Mouse (Mus musculus) liver, embryonic 12.5 days (tissue): ENCODE measurements around the gene Ubap1l. TPM values are rescaled to one million over a fixed set of nuclear protein-coding genes. Genes with fewer than 3 reads are reported as not detected.

Experiments used
- ATAC-seq: fragments of 200-750 bp; cut with Nextera tagmentation; 2 replicates; pipeline ENCODE4 v1.8.0; 2017; ENCODE audit warnings: moderate number of reproducible peaks, mild to moderate bottlenecking, moderate library complexity
- H3K27ac ChIP-seq: fragments of 300-500 bp; sonication (generic); 2 replicates; pipeline ENCODE4 v1.5.1; 2016; ENCODE audit warnings: mild to moderate bottlenecking
- H3K27me3 ChIP-seq: fragments of 300-500 bp; sonication (generic); replicated peaks from 2 replicates; pipeline ENCODE4 v1.6.1; 2016; ENCODE audit warnings: mild to moderate bottlenecking, moderate library complexity
- H3K36me3 ChIP-seq: fragments of 300-500 bp; sonication (generic); 2 replicates; pipeline ENCODE4 v1.6.1; 2016; ENCODE audit warnings: mild to moderate bottlenecking, moderate library complexity
- H3K4me1 ChIP-seq: fragments of 300-500 bp; sonication (generic); 2 replicates; pipeline ENCODE4 v1.6.1; 2016
- H3K4me2 ChIP-seq: fragments of 300-500 bp; sonication (generic); 2 replicates; pipeline ENCODE4 v1.6.1; 2016; ENCODE audit warnings: mild to moderate bottlenecking, moderate library complexity
- H3K4me3 ChIP-seq: fragments of 300-500 bp; sonication (generic); 2 replicates; pipeline ENCODE4 v1.5.1; 2016; ENCODE audit warnings: mild to moderate bottlenecking, moderate library complexity
- H3K9ac ChIP-seq: fragments of 300-500 bp; sonication (generic); 2 replicates; pipeline ENCODE4 v1.6.1; 2016; ENCODE audit warnings: mild to moderate bottlenecking, moderate library complexity
- H3K9me3 ChIP-seq: fragments of 300-500 bp; sonication (generic); replicated peaks from 2 replicates; pipeline ENCODE4 v1.6.1; 2016; ENCODE audit warnings: mild to moderate bottlenecking, moderate library complexity
- WGBS: fragments of 180-500 bp; shearing (Covaris S2); methylation state at CpG from one replicate; pipeline ENCODE4 v1.1.7; 2016; ENCODE audit not compliant: insufficient replicate concordance; 5-methylcytosine and 5-hydroxymethylcytosine counted together
- polyA plus RNA-seq: library from polyadenylated mRNA; unstranded; fragments of >200 nt; fragmentation: Nextera tagmentation; extraction: Ambion mirVana; gene quantifications from 2 replicates; pipeline ENCODE4 v1.2.1, GENCODE M21; 2016

The Ubap1l gene
- polyA plus RNA-seq, 1 experiment from 2014 or later = not detected

GRCm38 (mm10) chr9:65346476-65347111, 14.2 kb upstream of the Ubap1l start:
- peaks cover 6% of the 10 kb centered on the region for H3K9me3 ChIP-seq
- no peaks in the 10 kb centered on the region; the same call in 1 of the 2 replicates for H3K27me3 ChIP-seq
- no peaks in the 10 kb centered on the region for H3K36me3 ChIP-seq
- under 1% methylated on average over 77 of the region's 77 CpGs for WGBS
- H3K27ac ChIP-seq = peak overlapping the region; percentile 97
- H3K9ac ChIP-seq = peak overlapping the region; percentile 98
- peak overlapping the region; percentile 94 for H3K4me2 ChIP-seq
- H3K4me1 ChIP-seq = peaks cover 33% of the 10 kb centered on the region
- peak overlapping the region; percentile 99 for H3K4me3 ChIP-seq
- ATAC-seq = peak; percentile 85

- ATAC-seq = 0 out of 2 replicates have a peak, but pooled peaks have one; percentile 14
- 27% methylated on average over 8 of the region's 8 CpGs for WGBS
- H3K27me3 ChIP-seq = no peaks in the 10 kb centered on the region; the same call in 1 of the 2 replicates
Measured at GRCm38 (mm10) chr9:65347112-65347850, 13.6 kb upstream of the Ubap1l start.

GRCm38 (mm10) chr9:65353251-65353650, 7.6 kb upstream of the Ubap1l start:
- Histone ChIP-seq H3K27ac (no peak overlapping the region), H3K4me1 (peaks cover 19% of the 10 kb centered on the region), H3K4me3 (no peak overlapping the region), H3K9me3 (no peaks in the 10 kb centered on the region), H3K4me2 (no peak overlapping the region), H3K36me3 (peaks cover 44% of the 10 kb centered on the region), H3K9ac (no peak overlapping the region), H3K27me3 (no peaks in the 10 kb centered on the region)
- WGBS = 81% methylated on average over 5 of the region's 5 CpGs
- ATAC-seq = no peak

More at GRCm38 (mm10) chr9:65347112-65347850, 13.6 kb upstream of the Ubap1l start:
- Histone ChIP-seq H3K9ac (peak overlapping the region; percentile 98), H3K4me3 (peak overlapping the region; percentile 99), H3K36me3 (no peaks in the 10 kb centered on the region), H3K27ac (peak overlapping the region; percentile 97), H3K4me1 (peaks cover 33% of the 10 kb centered on the region), H3K9me3 (peaks cover 6% of the 10 kb centered on the region), H3K4me2 (peak overlapping the region; percentile 94)

- no peaks in the 10 kb centered on the region for H3K27me3 ChIP-seq
- no peak overlapping the region for H3K27ac ChIP-seq
- H3K4me1 ChIP-seq = peaks cover 9% of the 10 kb centered on the region
- H3K36me3 ChIP-seq = peaks cover 76% of the 10 kb centered on the region
- no peak overlapping the region for H3K4me3 ChIP-seq
- ATAC-seq = no peak
- H3K9ac ChIP-seq = no peak overlapping the region
- no peaks in the 10 kb centered on the region for H3K9me3 ChIP-seq
- 78% methylated on average over 7 of the region's 7 CpGs for WGBS
- H3K4me2 ChIP-seq = no peak overlapping the region
Measured at GRCm38 (mm10) chr9:65356561-65356960, 4.3 kb upstream of the Ubap1l start.

GRCm38 (mm10) chr9:65356971-65357370, 3.9 kb upstream of the Ubap1l start:
- H3K27me3 ChIP-seq = no peaks in the 10 kb centered on the region
- H3K36me3 ChIP-seq = peaks cover 80% of the 10 kb centered on the region
- no peak for ATAC-seq
- H3K27ac ChIP-seq = no peak overlapping the region
- H3K9me3 ChIP-seq = no peaks in the 10 kb centered on the region
- no peak overlapping the region for H3K4me2 ChIP-seq
- no peak overlapping the region for H3K4me3 ChIP-seq
- no peak overlapping the region for H3K9ac ChIP-seq
- peaks cover 9% of the 10 kb centered on the region for H3K4me1 ChIP-seq
- 82% methylated on average over 2 of the region's 2 CpGs for WGBS

GRCm38 (mm10) chr9:65358956-65359480, 1.8 kb upstream of the Ubap1l start:
- H3K4me1 ChIP-seq = peaks cover 9% of the 10 kb centered on the region
- H3K27ac ChIP-seq = peak overlapping the region; percentile 53
- peak overlapping the region; percentile 21; the same call in 1 of the 2 replicates for H3K4me2 ChIP-seq
- H3K27me3 ChIP-seq = no peaks in the 10 kb centered on the region
- H3K9ac ChIP-seq = no peak overlapping the region
- H3K36me3 ChIP-seq = peaks cover 83% of the 10 kb centered on the region
- WGBS = 59% methylated on average over 1 of the region's 1 CpGs
- peak; percentile 93 for ATAC-seq
- H3K9me3 ChIP-seq = no peaks in the 10 kb centered on the region
- no peak overlapping the region for H3K4me3 ChIP-seq

- Histone ChIP-seq H3K4me3 (no peak overlapping the region), H3K9ac (no peak overlapping the region), H3K27me3 (no peaks in the 10 kb centered on the region), H3K27ac (no peak overlapping the region), H3K4me1 (peaks cover 6% of the 10 kb centered on the region), H3K9me3 (no peaks in the 10 kb centered on the region), H3K4me2 (no peak overlapping the region), H3K36me3 (peaks cover 46% of the 10 kb centered on the region)
- 76% methylated on average over 9 of the region's 9 CpGs for WGBS
- no peak for ATAC-seq
Measured at GRCm38 (mm10) chr9:65363684-65364083, 2.8 kb downstream of the Ubap1l start.

- Histone ChIP-seq H3K27ac (no peak overlapping the region), H3K27me3 (no peaks in the 10 kb centered on the region), H3K4me1 (no peaks in the 10 kb centered on the region), H3K36me3 (peaks cover 27% of the 10 kb centered on the region), H3K4me3 (no peak overlapping the region), H3K9me3 (no peaks in the 10 kb centered on the region), H3K9ac (no peak overlapping the region), H3K4me2 (no peak overlapping the region)
- 78% methylated on average over 7 of the region's 7 CpGs for WGBS
- no peak for ATAC-seq
Measured at GRCm38 (mm10) chr9:65365721-65366120, 4.9 kb downstream of the Ubap1l start.

- no peak overlapping the region for H3K9ac ChIP-seq
Measured at GRCm38 (mm10) chr9:65371756-65372155, 10.9 kb downstream of the Ubap1l start.

GRCm38 (mm10) chr9:65372449-65372848, 11.6 kb downstream of the Ubap1l start:
- Histone ChIP-seq H3K4me1 (no peaks in the 10 kb centered on the region), H3K36me3 (peaks cover 7% of the 10 kb centered on the region; the same call in 1 of the 2 replicates), H3K4me2 (no peak overlapping the region), H3K27ac (no peak overlapping the region), H3K9ac (no peak overlapping the region), H3K9me3 (no peaks in the 10 kb centered on the region), H3K27me3 (no peaks in the 10 kb centered on the region), H3K4me3 (no peak overlapping the region)
- 57% methylated on average over 4 of the region's 4 CpGs for WGBS
- no peak for ATAC-seq

More at GRCm38 (mm10) chr9:65371756-65372155, 10.9 kb downstream of the Ubap1l start:
- Histone ChIP-seq H3K9me3 (no peaks in the 10 kb centered on the region), H3K27ac (no peak overlapping the region), H3K4me3 (no peak overlapping the region), H3K27me3 (no peaks in the 10 kb centered on the region), H3K36me3 (peaks cover 7% of the 10 kb centered on the region; the same call in 1 of the 2 replicates), H3K4me1 (no peaks in the 10 kb centered on the region), H3K4me2 (no peak overlapping the region)
- 79% methylated on average over 24 of the region's 24 CpGs for WGBS
- ATAC-seq = no peak

- no peak for ATAC-seq
- WGBS = 68% methylated on average over 5 of the region's 5 CpGs
- Histone ChIP-seq H3K27me3 (no peaks in the 10 kb centered on the region), H3K9ac (no peak overlapping the region), H3K36me3 (peaks cover 7% of the 10 kb centered on the region; the same call in 1 of the 2 replicates), H3K27ac (no peak overlapping the region), H3K4me2 (no peak overlapping the region), H3K4me1 (no peaks in the 10 kb centered on the region), H3K9me3 (no peaks in the 10 kb centered on the region), H3K4me3 (no peak overlapping the region)
Measured at GRCm38 (mm10) chr9:65374468-65375162, 13.8 kb downstream of the Ubap1l start.
